ENCODE assay signal across 13 mouse cellular contexts in genomic region chr6:53812242-53812641, GRCm38 (mm10). TPM values are rescaled to one million over a fixed set of nuclear protein-coding genes. Genes with fewer than 3 reads are reported as not detected.
A peak's percentile ranks its signal among the peaks of the same experiment; 100 is the strongest.
DNase-seq lines count a peak whose midpoint lies in the region; ATAC-seq and TF ChIP-seq lines count a peak whose summit lies in the region.
"Had no signal": no experiment of that assay in that cellular context is flagged by ENCODE, and none has a peak within 500 bp of the region (broad histone marks: within the 10 kb centered on the region; RNA-seq: fewer than 3 reads in every experiment).

No protein-coding gene starts in this region.

- H3K9me3 ChIP-seq in intestine, postnatal 0 days (ENCODE audit: control insufficient read depth) = no peaks in the 10 kb centered on the region
- H3K9me3 ChIP-seq in intestine, embryonic 15.5 days = no peaks in the 10 kb centered on the region
- H3K9me3 ChIP-seq in lung, postnatal 0 days (ENCODE audit: low read length) = no peaks in the 10 kb centered on the region
- H3K9me3 ChIP-seq in stomach, postnatal 0 days (ENCODE audit: control insufficient read depth, low read length) = no peaks in the 10 kb centered on the region
- H3K9me3 ChIP-seq: forebrain, embryonic 10.5 days; liver, embryonic 13.5 days had no signal

- no peaks in the 10 kb centered on the region for H3K4me1 ChIP-seq in intestine, postnatal 0 days (replicated peaks; ENCODE audit: control insufficient read depth, insufficient read depth, low read length)
- H3K4me1 ChIP-seq in intestine, embryonic 15.5 days (replicated peaks) = peaks cover 2% of the 10 kb centered on the region; the same call in 1 of the 2 replicates
- no peaks in the 10 kb centered on the region for H3K4me1 ChIP-seq in lung, postnatal 0 days (ENCODE audit: insufficient read depth, low read depth, low read length)
- H3K4me1 ChIP-seq in stomach, postnatal 0 days (replicated peaks; ENCODE audit: control insufficient read depth, insufficient read depth) = no peaks in the 10 kb centered on the region
- H3K4me1 ChIP-seq: liver, embryonic 13.5 days had no signal

- no peak for DNase-seq in lung, postnatal 0 days (ENCODE audit: low spot score)
- DNase-seq in lung, postnatal 14 days = no peak
- peak; percentile 40 for DNase-seq in adipocyte (ENCODE audit: low spot score)
- DNase-seq in stomach, postnatal 0 days (ENCODE audit: low spot score) = no peak
- DNase-seq in cerebellum, adult 9-10 months = no peak
- DNase-seq: cerebellum, adult 11 months; heart, postnatal 10 days; liver, embryonic 13.5 days; midbrain, embryonic 14.5 days; thymus, adult 2 months had no signal

- ATAC-seq in intestine, postnatal 0 days = no peak
- ATAC-seq in intestine, embryonic 15.5 days = no peak
- ATAC-seq in lung, postnatal 0 days = no peak
- no peak for ATAC-seq in stomach, postnatal 0 days (ENCODE audit: low FRiP score, low TSS enrichment)

- H3K27ac ChIP-seq in intestine, postnatal 0 days (ENCODE audit: low read depth, low read length) = no peak overlapping the region
- H3K27ac ChIP-seq in intestine, embryonic 15.5 days = no peak overlapping the region
- H3K27ac ChIP-seq in lung, postnatal 0 days (ENCODE audit: low read length) = no peak overlapping the region
- no peak overlapping the region for H3K27ac ChIP-seq in stomach, postnatal 0 days (replicated peaks)
- H3K27ac ChIP-seq: forebrain, embryonic 10.5 days; liver, embryonic 13.5 days had no signal

- WGBS in intestine, postnatal 0 days = 72% methylated on average over 3 of the region's 3 CpGs
- 77% methylated on average over 3 of the region's 3 CpGs for WGBS in intestine, embryonic 15.5 days
- 67% methylated on average over 3 of the region's 3 CpGs for WGBS in lung, postnatal 0 days
- WGBS in stomach, postnatal 0 days = 63% methylated on average over 3 of the region's 3 CpGs

- no peak overlapping the region for H3K4me2 ChIP-seq in intestine, postnatal 0 days (replicated peaks; ENCODE audit: low read depth)
- no peak overlapping the region for H3K4me2 ChIP-seq in intestine, embryonic 15.5 days (replicated peaks)
- no peak overlapping the region for H3K4me2 ChIP-seq in lung, postnatal 0 days (replicated peaks; ENCODE audit: low read depth, low read length)
- no peak overlapping the region for H3K4me2 ChIP-seq in stomach, postnatal 0 days (replicated peaks; ENCODE audit: low read depth)
- H3K4me2 ChIP-seq: liver, embryonic 13.5 days had no signal

- TF ChIP-seq EP300 in lung, postnatal 0 days (IDR thresholded peaks at IDR 0.05) = no peak
- TF ChIP-seq EP300 in stomach, postnatal 0 days (optimal IDR thresholded peaks at IDR 0.05) = no peak

- H3K27me3 ChIP-seq in intestine, postnatal 0 days (replicated peaks; ENCODE audit: control insufficient read depth, insufficient read depth, low read length) = peaks cover 2% of the 10 kb centered on the region; the same call in 1 of the 2 replicates
- H3K27me3 ChIP-seq in intestine, embryonic 15.5 days (replicated peaks) = no peaks in the 10 kb centered on the region
- peaks cover 2% of the 10 kb centered on the region; the same call in 1 of the 2 replicates for H3K27me3 ChIP-seq in lung, postnatal 0 days (replicated peaks; ENCODE audit: insufficient read depth, low read length)
- no peaks in the 10 kb centered on the region for H3K27me3 ChIP-seq in stomach, postnatal 0 days (ENCODE audit: control insufficient read depth, insufficient read depth, low read length)

- peak; percentile 58 for TF ChIP-seq CTCF in intestine, postnatal 0 days (IDR thresholded peaks at IDR 0.05; ENCODE audit: low read depth)
- TF ChIP-seq CTCF in lung, postnatal 0 days (IDR thresholded peaks at IDR 0.05) = peak; percentile 55
- peak; percentile 56 for TF ChIP-seq CTCF in stomach, postnatal 0 days (IDR thresholded peaks at IDR 0.05; ENCODE audit: low read depth)

- no peak overlapping the region for H3K4me3 ChIP-seq in intestine, postnatal 0 days (ENCODE audit: low read depth, low read length)
- H3K4me3 ChIP-seq in intestine, embryonic 15.5 days (replicated peaks) = no peak overlapping the region
- no peak overlapping the region for H3K4me3 ChIP-seq in lung, postnatal 0 days (ENCODE audit: low read depth, low read length)
- H3K4me3 ChIP-seq in stomach, postnatal 0 days (ENCODE audit: low read depth, low read length) = no peak overlapping the region
- H3K4me3 ChIP-seq: forebrain, embryonic 10.5 days; liver, embryonic 13.5 days had no signal

- H3K36me3 ChIP-seq in intestine, postnatal 0 days (ENCODE audit: control insufficient read depth, insufficient read depth) = no peaks in the 10 kb centered on the region
- no peaks in the 10 kb centered on the region for H3K36me3 ChIP-seq in intestine, embryonic 15.5 days
- H3K36me3 ChIP-seq in lung, postnatal 0 days (ENCODE audit: insufficient read depth, low read length) = no peaks in the 10 kb centered on the region
- H3K36me3 ChIP-seq in stomach, postnatal 0 days (ENCODE audit: control insufficient read depth, insufficient read depth, low read length) = no peaks in the 10 kb centered on the region
- H3K36me3 ChIP-seq: liver, embryonic 13.5 days had no signal

- no peak overlapping the region for H3K9ac ChIP-seq in intestine, postnatal 0 days (ENCODE audit: low read depth, low read length)
- no peak overlapping the region for H3K9ac ChIP-seq in intestine, embryonic 15.5 days
- H3K9ac ChIP-seq in lung, postnatal 0 days (replicated peaks; ENCODE audit: low read depth) = no peak overlapping the region
- no peak overlapping the region for H3K9ac ChIP-seq in stomach, postnatal 0 days (ENCODE audit: low read length)
- H3K9ac ChIP-seq: liver, embryonic 13.5 days had no signal

RNA-seq across cellular contexts. Expression of gene Tril, which starts 8.4 kb away (rescaled TPM):
- polyA plus RNA-seq in intestine, postnatal 0 days (2015; fragmentation: Nextera tagmentation; extraction: Ambion mirVana) = 5.7 TPM in 2 replicates
- polyA plus RNA-seq in intestine, embryonic 15.5 days (2015; fragmentation: Nextera tagmentation; extraction: Ambion mirVana) = 14.6 and 17.4 TPM in 2 replicates
- polyA plus RNA-seq in lung, postnatal 0 days (2015; fragmentation: Nextera tagmentation; extraction: Ambion mirVana) = 23.9 and 28.6 TPM in 2 replicates
- polyA plus RNA-seq in stomach, postnatal 0 days (2015; fragmentation: Nextera tagmentation; extraction: Ambion mirVana) = 6.8 and 7.4 TPM in 2 replicates
